Mouse (Mus musculus) WW6 (cell line): Measurements from ENCODE around the gene Fam155a.
"Not testable (repeated sequence)": the region's sequence is repeated elsewhere in the genome, so short reads cannot be mapped to it uniquely, and the experiment has no call there.

Experiments
- DNase-seq: peaks from one replicate; pipeline ENCODE4 v3.0.0-alpha.2; 2013; ENCODE audit warnings: low read depth, low spot score

The Fam155a gene

DNA sequence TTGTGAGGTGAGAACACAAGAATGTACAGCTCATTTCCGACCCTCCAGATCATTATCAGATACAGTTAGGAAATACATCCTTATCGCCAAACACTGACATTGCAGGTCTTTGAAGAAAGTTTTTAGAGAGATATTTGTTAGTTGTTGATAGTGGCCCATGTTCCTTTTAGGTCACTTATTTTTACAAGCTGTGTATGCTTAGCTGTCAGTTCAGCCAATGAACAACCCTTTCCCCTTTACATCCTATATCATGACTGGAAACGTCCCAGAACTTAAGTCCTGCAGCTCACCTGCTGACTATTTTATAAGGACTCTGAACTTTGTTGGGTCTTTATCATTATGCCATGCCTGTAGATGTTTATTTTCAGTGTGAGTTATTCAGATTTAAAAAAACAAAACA is 366.3 kb downstream of the Fam155a start:
- DNase-seq: no peak

DNA sequence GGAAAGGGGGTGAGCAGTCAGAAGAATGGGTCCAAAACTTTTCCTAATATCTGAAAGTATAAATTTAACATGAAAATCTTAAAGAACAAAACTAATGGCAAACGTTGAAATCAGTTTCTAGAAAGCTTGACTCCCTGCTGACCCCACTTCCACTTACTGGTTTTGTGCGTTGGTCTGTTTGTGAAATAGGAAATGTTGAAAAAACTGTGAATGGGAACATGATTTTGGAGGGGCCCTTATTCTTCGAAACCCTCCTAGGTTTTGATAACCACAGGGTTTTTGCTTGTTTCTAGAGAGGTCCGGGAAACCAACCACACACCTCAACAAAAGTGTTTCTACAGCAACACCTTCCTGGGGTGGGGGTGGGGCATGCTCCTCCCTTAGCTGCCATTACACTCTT is 368.6 kb downstream of the Fam155a start:
- no peak for DNase-seq

DNA sequence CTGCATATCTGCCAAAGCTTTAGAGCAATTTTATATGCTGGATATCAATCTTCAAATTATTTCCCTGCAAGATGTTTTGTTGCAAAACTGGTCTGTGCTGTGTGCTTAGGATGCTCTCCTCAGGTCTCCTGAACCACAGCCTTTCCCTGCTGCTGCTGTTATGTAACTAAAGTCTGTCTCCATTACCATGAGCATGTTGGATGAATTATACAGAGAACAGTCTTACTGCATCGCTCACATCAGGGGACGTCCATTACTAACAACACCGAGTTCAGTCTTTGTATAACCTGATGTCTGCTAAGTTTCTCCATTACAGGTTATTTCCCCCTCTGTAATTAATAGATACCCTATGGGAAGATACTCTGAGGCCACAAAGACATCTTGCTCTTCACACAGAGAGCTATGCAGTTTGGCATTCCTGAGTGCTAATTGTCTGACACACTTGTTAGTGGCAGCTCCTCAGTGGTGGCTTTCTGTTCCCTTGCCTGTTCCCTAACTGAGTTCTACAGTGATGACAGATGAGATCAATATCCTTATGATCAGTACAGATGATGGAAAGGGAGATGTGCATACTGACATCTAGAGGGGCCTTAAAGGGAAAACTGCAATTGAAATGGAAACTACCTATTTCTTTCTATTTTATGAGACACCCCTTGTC is 372.2 kb downstream of the Fam155a start:
- no peak for DNase-seq

DNA sequence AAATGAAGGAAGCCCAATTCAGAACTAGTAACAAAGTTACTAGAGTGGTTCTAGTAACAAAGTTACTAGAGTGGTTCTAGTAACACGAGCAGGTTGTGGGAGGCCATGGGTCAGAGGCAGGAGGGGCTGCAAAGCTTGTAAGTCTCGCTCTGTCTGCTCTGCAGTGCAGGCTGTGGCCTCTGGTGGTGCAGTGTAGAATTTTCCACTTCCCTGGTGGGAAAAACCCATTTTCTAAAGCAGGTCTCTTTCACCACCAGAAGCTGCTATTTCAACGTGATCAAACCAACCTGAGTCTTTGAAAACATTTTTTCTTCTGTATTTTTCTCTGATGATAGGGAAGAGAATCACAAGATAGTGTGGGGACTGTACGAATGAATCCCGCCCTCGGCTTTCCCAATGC is 372.9 kb downstream of the Fam155a start:
- no peak for DNase-seq

DNA sequence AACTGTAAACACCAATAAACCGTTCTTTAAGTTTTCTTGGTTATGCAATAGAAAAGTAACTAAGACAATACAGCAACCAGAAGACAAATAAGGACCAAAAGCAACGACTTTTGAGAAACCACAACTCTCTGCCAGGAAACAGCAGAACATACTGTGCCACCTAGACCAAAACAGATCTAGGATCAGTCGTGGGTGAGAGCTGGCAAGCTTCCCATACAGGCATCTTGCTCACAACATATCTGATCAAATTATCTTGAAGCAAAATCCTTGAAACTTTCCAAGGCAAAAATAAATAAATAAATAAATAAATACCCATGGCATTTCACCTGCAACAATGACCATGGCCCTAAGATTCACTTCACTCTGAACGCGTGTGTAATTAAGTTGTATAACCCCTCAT is 376.3 kb downstream of the Fam155a start:
- DNase-seq: no peak

DNA sequence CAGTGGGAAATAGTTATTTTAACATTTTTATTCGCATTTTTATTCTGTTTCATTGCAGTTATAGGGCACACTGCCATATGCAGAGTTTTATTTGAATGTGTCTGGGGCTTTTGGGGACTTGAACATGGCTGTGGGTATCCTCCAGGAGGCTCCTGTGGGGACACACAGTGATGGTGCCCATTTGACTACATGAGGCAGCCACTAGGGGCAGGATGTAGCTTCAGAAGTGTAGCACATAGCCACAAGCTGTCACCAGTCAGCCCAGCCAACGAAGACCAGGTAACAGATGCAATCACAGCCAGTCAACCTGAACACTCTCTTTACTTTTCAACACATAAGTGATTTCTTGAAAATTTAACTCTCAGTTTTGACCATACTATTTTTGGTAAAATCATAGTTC is 377.7 kb downstream of the Fam155a start:
- DNase-seq: peak; percentile 11

DNA sequence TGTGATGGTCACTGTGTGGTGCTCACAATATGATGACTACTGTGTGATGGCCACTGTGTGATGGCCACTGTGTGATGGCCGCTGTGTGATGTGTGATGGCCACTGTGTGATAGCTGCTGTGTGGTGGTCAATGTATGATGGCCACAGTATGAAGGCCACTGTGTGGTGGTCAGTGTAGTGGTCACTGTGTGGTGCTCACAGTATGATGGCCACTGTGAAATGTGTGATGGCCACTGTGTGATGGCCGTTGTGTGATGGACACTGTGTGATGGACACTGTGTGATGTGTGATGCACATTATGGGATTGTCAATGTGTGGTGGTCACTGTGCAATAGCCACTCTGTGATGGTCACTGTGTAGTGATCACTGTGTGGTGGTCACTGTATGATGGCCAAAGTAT is 380.7 kb downstream of the Fam155a start:
- DNase-seq: not testable (repeated sequence)

DNA sequence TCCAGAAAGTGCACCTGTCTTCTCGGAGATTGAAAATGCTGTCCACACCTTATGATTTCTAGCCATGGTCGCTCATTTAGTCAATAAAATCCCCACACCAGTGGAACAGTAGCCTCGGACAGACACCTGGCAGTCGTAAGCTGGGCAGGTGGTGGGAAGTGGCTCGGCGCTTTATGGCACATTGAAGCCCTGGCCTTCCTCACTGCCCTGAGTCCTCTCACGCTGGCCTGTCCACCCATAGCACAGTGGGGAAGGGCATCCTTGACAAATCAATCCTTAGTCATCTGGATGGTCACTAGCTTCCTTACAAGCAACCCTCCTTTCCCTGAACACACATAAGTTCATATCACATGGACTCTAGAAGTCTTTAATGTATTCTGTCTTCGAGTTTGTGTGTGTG is 401.8 kb downstream of the Fam155a start:
- no peak for DNase-seq

DNA sequence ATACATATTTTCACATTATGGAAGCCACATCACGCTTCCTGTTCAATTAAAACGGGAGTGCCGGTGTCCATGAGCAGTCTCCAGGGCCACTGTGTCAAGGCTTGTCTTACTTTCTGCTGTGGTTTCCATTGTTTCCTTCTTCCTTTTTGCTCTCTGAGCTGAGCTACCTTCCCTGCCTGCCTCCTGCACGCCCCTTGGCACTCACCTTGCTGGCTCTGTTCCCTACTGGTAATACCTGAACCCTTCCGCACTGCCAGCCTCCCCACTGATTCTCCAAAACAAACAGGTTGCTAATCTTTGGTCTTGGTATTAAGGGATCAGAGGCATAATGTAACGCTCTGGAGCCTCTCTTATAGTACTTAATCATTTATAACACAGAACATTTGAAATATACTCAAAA is 403.2 kb downstream of the Fam155a start:
- DNase-seq: no peak

DNA sequence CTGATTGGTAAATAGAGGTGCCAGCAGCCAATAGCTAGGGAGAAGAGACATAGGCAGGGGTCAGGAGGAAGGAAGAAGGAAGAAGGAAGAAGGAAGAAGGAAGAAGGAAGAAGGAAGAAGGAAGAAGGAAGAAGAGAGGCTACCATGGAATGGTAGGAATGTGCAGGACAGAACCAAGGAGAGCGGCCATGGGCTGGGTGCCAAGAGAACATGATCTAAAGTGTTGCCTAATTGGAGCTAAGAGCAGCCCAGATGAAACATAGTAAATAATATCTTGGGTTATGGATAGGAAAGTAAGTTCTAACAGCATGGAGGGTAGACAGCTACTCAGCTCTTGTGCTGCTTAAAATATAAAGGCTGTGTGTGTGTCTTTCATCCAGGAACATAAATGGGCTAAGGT is 405.6 kb downstream of the Fam155a start:
- DNase-seq: no peak

DNA sequence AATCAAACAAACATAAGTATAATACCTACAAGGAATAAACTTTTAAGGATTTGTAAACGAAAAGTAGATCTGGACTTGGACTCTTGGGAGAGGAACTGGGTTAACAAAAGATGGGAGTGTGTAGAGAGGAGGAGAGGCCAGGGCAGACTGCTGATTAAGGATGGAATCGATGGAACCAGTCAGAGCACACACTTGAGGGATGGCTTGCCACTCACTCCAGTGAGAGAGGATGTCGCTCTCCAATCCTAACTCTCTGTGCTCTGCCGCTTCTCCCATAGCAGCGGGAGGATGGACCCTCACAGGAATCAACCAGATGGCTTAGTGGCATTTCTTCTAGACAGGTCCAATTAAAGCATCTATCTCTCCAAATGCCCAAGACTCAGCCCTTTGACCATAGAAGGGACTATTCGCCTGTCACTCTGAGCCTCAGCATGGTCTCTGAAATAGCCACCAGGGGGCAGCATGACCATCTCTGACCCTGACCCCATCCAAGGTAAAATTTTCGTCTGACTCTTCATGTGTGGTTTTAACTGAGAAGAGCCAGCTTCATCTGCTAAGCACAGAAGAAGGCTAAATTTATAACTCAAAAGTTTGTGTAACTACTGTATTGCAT is 422.3 kb downstream of the Fam155a start:
- peak; percentile 26 for DNase-seq

DNA sequence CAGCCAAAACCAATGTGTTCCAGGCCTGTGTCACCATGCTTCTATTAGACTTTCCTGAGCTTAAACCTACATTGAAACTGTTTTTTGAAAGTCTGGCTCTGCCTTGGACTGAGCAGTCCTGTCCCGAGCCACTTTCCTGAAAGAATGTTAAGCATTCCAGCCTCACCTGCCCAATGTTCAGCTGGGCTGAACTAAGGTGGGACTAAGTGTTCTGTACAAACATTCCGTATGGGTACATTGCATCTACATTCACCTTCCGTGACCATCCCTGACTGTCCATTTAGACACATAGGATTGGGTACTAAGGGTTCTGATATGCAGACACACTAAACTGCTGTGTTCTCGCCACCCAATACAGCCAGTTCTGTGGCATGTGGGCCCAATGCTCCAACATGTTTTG is 423.8 kb downstream of the Fam155a start:
- DNase-seq: no peak

DNA sequence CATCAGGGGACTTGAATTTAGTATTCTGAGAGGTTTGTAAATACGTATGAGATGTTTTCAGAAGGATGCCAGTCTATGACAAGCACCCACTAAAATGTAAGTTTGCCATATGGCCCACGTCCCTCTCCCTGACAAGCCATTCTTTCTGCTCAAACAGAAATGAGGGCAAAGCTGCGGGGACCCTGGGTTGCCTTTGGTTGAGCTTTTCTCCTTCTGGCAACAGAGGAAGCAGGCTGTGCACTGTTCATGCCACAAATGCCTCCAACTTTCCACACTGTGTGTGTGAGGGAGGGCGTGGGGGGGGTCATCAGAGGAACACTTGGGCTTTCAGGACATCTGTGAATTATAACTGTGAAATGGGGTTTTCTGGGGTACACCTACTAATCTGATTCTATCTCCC is 426.8 kb downstream of the Fam155a start:
- no peak for DNase-seq

DNA sequence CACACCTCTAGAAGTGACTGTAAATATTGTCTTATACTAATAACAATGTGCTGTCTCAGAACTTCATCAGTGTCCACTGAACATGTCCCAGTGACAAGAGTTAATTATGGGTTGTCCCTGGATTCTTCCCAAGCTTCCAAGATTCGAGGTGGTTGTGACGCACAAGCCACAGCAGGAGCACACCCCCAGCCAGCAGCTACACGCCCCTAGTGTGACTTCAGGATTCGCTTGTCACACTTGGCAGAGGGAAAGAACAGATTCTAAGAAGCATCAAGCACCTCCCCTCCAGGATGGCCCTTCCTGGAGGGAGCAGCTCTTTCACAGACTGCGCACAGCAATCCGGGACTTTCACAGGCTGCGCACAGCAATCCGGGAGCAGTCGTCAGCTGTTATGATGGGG is 428.0 kb downstream of the Fam155a start:
- DNase-seq: no peak

DNA sequence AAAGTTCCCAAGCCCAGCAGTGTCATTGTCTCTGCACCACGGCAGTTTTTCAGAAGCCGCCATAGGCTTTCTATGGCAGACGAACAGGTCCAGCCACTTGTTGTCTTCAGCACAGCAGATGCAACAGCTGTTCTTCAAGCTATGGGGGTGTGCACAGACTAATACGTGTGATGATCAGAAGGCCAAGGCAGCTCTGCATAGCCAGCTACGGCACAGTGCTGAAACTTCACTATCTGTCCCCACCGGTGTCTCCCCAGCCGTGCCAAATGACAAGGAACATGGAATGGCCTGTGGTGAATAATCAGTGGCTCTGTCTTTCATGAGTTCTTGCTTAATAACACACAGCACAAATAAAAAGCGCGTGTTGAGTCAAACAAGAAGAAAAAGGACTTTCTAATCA is 428.4 kb downstream of the Fam155a start:
- DNase-seq: no peak

DNA sequence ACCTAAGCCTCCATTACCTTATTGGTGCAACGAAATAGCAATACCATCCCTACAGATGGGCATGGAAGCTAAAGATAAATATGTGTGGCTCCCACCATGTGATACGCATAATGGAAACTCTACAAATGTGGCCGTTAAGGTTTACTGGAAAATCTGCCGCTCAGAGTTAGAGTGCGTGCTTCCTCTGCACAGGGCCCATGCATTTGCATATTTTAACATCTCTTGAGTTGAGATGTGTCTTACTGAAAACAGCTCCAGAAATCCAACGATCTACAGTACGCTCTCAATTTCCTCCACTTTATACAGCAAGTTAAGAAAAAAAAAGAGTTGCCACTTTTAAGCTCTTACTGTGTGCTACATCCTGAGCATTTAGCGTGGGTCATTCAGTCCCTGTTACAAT is 433.1 kb downstream of the Fam155a start:
- DNase-seq: no peak

DNA sequence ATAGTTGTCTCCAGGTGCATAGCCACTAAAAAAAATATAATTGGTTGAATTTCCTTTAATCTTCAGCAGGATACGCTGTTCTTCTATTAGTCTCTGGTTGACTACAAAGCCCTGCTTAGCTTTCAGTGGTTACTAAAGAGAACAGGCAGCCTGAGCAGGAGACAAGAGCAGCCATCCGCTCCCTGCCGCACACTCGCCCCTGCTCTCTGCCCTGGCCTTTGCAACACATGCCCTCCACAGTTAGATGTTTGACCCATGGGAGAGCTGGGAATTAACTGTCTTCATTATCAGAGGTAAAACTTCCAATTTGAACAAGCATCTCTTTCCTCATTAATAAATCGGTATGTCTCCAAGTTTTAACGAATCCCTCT is 435.0 kb downstream of the Fam155a start:
- DNase-seq: no peak

DNA sequence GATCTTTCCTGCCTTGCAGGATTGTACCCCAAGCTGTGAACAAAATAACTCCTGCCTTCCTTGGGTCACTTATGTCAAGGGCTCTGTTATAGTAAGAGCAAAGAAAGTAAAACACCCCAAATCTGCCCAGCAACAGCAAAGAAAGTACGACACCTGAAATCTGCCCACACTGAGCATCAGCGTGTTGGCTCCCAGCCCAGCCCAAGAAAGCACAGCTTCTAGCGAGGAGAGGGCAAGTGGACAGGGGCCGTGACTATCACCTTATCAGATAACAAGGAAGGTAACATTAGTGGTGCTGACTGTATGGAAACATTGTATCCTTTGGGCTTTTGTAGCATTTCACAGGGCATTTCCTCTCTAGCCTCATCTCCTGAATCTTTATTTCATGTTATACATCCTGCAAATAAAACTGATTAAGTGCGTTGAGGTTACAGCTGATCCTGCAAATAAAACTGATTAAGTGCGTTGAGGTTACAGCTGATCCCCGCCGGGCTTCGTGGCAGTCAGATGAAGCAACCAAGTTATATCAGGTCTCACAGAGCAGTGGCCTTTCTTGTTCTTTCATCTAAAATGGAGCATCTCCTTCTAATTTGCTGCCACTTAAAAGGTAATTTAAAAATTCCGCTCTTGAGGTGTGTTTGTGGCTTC is 435.6 kb downstream of the Fam155a start:
- no peak for DNase-seq

DNA sequence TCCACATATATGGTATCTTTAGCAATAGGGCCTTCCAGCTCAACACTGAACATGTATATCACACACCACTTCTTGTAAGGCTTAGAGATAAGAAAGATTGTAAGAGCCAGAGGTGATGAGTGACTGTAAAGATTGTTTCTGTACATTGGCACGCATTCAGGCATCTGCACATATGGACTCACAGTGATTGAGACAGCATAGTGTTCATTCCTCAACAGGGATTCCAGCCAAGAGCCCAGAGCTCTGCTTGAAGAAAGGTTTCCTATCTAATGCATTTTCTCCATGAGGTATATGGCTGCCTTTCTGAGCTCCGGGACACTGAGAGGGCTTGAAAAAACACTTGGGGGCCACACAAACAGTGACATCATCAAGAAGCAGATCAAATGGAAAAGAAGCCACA is 438.2 kb downstream of the Fam155a start:
- DNase-seq: no peak

DNA sequence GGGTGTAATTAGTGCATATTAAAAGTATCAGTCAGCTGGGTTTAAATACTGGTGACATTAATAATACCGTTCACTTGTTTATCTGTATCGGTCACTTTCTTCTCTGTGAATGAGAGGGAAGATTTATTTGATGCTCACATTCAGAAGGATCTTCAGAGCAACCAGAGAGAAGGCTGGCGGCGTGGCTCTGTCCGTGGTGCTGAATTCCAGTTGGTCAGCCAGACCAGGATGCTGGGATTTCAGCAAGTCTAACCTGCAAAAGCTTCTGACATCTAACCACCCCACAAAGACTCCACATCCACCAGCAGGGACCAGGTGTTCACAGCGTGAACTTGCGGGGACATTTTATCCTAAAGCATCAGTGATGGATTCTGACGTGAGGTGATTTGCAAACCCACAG is 461.5 kb downstream of the Fam155a start:
- DNase-seq: peak; percentile 13

DNA sequence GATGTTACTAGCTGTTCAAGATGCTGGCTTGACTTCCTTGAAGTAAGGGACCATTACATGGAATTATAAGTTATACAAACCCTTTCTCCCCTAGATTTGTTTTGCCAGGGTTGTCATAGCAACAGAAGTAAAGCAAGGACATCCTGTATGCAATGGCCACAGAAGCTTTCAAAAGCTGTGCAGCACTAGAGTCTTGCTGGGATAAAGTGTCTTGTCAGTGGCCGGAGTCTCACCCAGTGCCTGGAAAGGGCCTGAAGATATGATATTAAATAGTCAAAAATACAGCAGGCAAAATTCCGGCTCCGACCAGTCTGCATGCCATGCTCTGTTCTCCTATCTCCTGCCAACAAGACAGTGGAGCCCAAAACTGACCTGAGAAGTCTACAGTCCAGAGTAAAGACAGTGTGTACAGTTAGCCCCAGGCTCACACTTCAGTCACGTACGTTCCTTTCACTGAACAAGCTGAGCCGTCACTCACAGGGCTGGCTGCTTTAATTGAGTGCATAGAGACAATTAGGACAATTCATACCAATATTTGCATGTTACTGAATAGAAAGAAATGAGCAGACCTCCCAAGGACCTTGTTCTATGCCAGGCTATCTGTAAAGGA is 467.3 kb downstream of the Fam155a start:
- DNase-seq: no peak

DNA sequence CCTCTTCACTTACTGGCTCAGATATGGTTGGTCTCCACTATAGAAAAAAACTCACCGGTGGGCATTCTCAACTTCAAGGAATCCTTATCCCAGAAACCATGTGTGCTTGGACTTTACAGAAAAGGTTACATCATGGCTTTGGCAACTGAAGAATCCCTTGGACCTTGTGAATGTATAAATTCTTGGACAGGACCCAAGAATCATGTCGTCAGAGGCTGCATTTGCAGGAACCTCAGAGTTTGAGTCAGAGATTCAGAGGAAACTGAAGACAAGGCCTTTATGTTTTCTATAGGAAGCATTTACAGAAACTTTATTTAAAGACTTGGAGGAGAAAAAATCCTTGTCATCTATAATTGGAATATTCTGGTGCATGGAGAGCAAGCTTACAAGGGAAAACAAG is 475.9 kb downstream of the Fam155a start:
- DNase-seq: no peak

DNA sequence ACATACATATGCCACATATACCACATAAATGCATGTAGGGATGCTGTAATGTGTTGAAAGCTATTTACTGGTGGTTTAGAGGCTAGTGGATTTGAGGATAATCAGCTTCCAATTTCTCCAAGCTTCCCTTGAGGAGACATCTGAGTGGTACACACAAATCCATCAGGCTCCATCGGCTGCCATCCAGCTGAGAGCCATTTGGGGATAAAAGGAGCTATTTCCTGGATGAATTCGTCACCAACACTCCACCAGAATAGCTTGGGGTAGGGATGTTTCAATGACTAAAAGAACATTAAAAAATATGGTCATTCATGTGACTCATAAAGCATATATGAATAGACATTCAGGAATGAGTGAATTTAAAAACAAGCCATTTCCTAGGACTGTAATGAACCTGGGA is 478.4 kb downstream of the Fam155a start:
- no peak for DNase-seq
